Mouse (Mus musculus) limb, embryonic 13.5 days (tissue): ENCODE measurements around the gene Lemd1. TPM values are rescaled to one million over a fixed set of nuclear protein-coding genes. Genes with fewer than 3 reads are reported as not detected.
"Not testable (repeated sequence)": the region's sequence is repeated elsewhere in the genome, so short reads cannot be mapped to it uniquely, and the experiment has no call there.

ENCODE experiments used
- ATAC-seq: fragments of 200-750 bp; cut with Nextera tagmentation; 2 replicates; pipeline ENCODE4 v1.8.0; 2017; ENCODE audit warnings: low read depth, moderate number of reproducible peaks, moderate TSS enrichment; ENCODE audit not compliant: low FRiP score
- H3K27ac ChIP-seq: fragments of 300-500 bp; sonication (generic); 2 replicates; pipeline ENCODE4 v1.5.1; 2015; ENCODE audit warnings: inconsistent platforms, mild to moderate bottlenecking, moderate library complexity
- H3K27me3 ChIP-seq: fragments of 300-500 bp; sonication (generic); 2 replicates; pipeline ENCODE4 v1.6.1; 2015; ENCODE audit warnings: mild to moderate bottlenecking, inconsistent platforms
- H3K36me3 ChIP-seq: fragments of 300-500 bp; sonication (generic); 2 replicates; pipeline ENCODE4 v1.6.1; 2015; ENCODE audit warnings: inconsistent platforms, mild to moderate bottlenecking, moderate library complexity
- H3K4me1 ChIP-seq: fragments of 300-500 bp; sonication (generic); 2 replicates; pipeline ENCODE4 v1.6.1; 2015; ENCODE audit warnings: inconsistent platforms
- H3K4me2 ChIP-seq: fragments of 300-500 bp; sonication (generic); replicated peaks from 2 replicates; pipeline ENCODE4 v1.6.1; 2015; ENCODE audit warnings: inconsistent platforms, mild to moderate bottlenecking, moderate library complexity
- H3K4me3 ChIP-seq: fragments of 300-500 bp; sonication (generic); 2 replicates; pipeline ENCODE4 v1.5.1; 2015; ENCODE audit warnings: moderate library complexity, mild to moderate bottlenecking, inconsistent platforms
- H3K9ac ChIP-seq: fragments of 300-500 bp; sonication (generic); 2 replicates; pipeline ENCODE4 v1.6.1; 2015; ENCODE audit warnings: mild to moderate bottlenecking, inconsistent platforms
- H3K9me3 ChIP-seq: fragments of 300-500 bp; sonication (generic); 2 replicates; pipeline ENCODE4 v1.6.1; 2016; ENCODE audit warnings: inconsistent platforms
- WGBS: fragments of 180-500 bp; shearing (Covaris S2); methylation state at CpG from one replicate; pipeline ENCODE4 v1.1.7; 2015; 5-methylcytosine and 5-hydroxymethylcytosine counted together
- polyA plus RNA-seq: library from polyadenylated mRNA; unstranded; fragments of >200 nt; fragmentation: Nextera tagmentation; extraction: Ambion mirVana; gene quantifications from 2 replicates; pipeline ENCODE4 v1.2.1, GENCODE M21; 2015

The Lemd1 gene
- polyA plus RNA-seq, 1 experiment from 2014 or later = 0.69 TPM

DNA sequence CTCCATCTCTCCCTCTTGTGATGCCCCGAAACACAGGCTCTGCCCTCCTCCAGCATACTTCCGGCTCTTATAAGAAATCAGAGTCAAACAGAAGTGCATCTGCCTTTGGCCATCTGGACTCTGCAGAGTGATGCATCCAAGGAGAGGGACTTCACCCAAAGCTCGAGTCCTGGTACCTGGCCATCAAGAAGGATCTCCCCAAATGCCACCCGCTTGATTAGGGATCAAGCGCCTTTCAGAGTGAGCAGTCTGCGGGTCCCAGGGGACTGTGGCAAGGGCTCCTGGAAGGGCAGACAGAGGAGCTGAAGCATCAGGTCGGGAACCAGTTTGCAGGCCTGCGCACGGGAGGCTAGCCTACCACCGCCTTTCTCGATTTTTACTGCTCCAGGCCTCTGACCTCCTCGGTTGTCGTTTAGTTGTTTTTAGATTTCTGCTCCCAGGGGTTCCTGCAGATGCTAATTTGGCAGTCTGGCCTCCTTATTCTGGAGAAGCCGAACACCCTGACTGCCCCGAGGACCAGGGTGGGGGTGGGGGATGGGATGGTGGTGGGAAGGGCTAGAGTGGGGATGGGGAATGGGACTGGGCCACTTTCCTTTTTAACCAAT is 38.0 kb upstream of the Lemd1 start:
- no peak overlapping the region for H3K27ac ChIP-seq
- H3K4me1 ChIP-seq = peaks cover 17% of the 10 kb centered on the region; the same call in 1 of the 2 replicates
- no peaks in the 10 kb centered on the region for H3K36me3 ChIP-seq
- no peak for ATAC-seq
- H3K4me3 ChIP-seq = no peak overlapping the region
- H3K27me3 ChIP-seq = peaks cover 7% of the 10 kb centered on the region
- no peak overlapping the region for H3K4me2 ChIP-seq
- H3K9ac ChIP-seq = no peak overlapping the region
- 35% methylated on average over 15 of the region's 15 CpGs for WGBS
- no peaks in the 10 kb centered on the region for H3K9me3 ChIP-seq

DNA sequence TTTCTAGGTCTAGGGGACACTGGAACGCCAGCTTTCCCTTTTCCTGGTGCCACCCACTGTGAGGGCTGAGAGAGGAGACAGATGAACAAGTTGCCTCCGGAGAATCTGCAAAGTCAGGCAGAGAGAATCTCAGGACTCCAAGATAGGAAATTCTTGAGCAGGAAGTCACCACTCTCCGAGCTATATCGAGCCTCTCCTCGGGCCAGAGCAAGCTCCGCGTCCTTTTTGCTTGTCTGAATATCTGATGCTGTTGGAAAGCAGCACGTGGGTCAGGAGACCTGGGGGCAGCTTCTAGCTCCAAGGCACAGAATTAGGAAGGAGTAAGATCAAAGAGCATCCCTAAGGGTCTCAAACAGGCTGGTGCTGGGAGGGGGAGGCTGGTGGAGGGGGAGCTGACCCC is 37.5 kb upstream of the Lemd1 start:
- Histone ChIP-seq H3K4me1 (peaks cover 21% of the 10 kb centered on the region), H3K4me2 (no peak overlapping the region), H3K9ac (no peak overlapping the region), H3K4me3 (no peak overlapping the region), H3K36me3 (no peaks in the 10 kb centered on the region), H3K9me3 (no peaks in the 10 kb centered on the region), H3K27me3 (peaks cover 12% of the 10 kb centered on the region), H3K27ac (no peak overlapping the region)
- 11% methylated on average over 8 of the region's 8 CpGs for WGBS
- no peak for ATAC-seq

DNA sequence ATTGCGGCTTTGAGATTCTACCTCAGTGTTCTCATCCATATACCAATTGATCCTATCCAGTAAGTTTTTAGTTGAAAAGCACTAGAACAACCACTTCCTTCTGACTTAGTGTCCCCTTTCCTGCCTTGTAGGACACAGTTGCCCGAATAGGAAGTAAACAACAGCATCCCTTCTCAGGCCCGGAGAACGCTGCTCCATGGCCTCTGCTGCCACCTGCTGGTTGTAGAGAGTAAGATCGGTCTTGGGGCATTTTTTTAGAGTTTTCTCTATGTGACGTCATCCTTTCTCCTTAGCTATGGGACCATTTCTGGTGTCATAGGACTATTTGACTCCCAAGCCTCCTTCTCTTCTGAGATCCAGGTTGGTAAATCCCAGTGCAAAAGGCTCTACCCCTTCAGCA is 35.5 kb upstream of the Lemd1 start:
- Histone ChIP-seq H3K36me3 (no peaks in the 10 kb centered on the region), H3K27me3 (peaks cover 29% of the 10 kb centered on the region), H3K9me3 (no peaks in the 10 kb centered on the region), H3K27ac (no peak overlapping the region), H3K4me2 (peak overlapping the region; percentile 19; the same call in 1 of the 2 replicates), H3K4me3 (no peak overlapping the region), H3K9ac (no peak overlapping the region), H3K4me1 (peaks cover 20% of the 10 kb centered on the region)
- ATAC-seq = peak; percentile 26; the same call in 1 of the 2 replicates
- 15% methylated on average over 6 of the region's 6 CpGs for WGBS

DNA sequence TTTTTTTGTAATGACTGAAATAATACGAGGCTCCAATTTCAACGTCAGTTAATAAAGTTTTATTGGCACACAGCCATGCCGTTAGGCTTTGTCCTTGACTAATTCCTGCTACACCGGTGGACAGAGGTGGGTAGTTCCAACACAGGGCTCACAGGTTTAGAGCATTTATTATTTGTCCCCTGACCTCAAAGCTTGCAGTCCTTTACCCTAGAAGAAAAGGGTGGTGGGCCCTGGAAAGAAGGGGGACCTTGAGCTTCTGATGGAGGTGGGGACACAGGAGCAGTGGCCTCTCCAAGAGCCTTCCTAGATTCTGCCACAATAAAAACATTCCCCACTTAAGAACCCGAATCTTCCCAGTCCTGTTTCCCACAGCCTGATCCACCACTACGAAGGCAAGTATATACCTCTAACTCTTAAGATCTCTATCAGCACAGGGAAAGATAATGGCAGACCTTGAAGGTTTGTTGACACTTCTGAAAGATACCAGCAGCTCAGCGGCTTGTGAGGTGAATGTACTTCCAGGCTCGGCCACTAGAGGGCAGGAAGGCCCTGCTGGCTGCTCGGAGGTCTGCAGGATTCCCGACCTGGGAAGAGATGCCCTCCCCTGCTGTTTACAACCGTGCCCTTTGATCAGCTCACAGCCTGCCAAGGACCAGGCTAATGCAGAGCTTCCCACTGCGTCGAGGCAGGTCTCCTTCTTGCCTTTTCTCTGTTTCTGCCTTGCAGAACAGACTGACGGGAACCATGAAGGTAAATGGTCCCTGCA is 34.0 kb upstream of the Lemd1 start:
- Histone ChIP-seq H3K27me3 (peaks cover 29% of the 10 kb centered on the region), H3K4me2 (peak overlapping the region; percentile 52), H3K36me3 (no peaks in the 10 kb centered on the region), H3K4me3 (no peak overlapping the region), H3K9me3 (no peaks in the 10 kb centered on the region), H3K4me1 (peaks cover 20% of the 10 kb centered on the region), H3K27ac (no peak overlapping the region), H3K9ac (no peak overlapping the region)
- ATAC-seq = no peak; the same call in 1 of the 2 replicates
- WGBS = 17% methylated on average over 14 of the region's 14 CpGs

DNA sequence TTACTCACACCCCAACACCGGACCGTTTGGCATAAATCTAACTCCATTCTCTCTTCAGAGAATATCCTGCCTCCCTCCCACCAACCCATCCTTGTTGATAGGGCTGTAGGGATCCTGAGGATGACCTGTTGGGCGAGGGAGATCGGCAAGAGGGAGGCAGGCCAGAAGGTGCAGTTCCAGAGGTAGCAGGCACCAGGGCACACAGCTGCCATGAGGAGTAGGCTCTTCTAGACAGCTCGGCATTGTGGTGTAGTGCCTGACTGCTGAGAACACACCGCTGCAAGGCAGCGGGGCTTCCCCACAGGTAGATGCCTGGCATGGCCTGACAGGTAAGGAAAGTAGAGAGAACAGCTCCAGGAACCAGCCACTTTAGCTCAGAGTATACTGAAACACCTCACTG is 33.4 kb upstream of the Lemd1 start:
- Histone ChIP-seq H3K9ac (no peak overlapping the region), H3K27me3 (peaks cover 29% of the 10 kb centered on the region)
- 24% methylated on average over 7 of the region's 7 CpGs for WGBS

DNA sequence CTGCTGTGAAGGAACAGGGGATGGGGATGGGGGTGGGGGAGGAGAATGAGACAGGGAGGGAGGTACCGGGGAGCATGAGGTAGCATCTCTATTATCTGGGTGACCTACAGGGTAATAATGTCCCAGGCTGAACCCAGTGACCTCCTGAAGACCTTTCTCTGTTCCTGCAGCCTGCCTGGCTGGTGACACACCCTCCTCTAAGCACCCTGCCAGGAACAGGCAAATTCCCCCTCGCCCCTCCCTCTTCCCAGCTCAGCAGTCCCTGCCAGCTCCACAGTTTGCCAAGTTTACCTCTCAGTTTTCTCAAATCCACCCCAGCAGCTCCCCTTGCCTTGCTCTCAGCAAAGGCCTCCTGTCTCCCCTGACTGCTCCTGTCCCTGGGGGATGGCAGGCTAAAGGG is 32.5 kb upstream of the Lemd1 start:
- no peak overlapping the region for H3K9ac ChIP-seq
- no peak overlapping the region for H3K27ac ChIP-seq
- no peak overlapping the region for H3K4me3 ChIP-seq
- H3K9me3 ChIP-seq = no peaks in the 10 kb centered on the region
- H3K4me1 ChIP-seq = peaks cover 17% of the 10 kb centered on the region
- H3K27me3 ChIP-seq = peaks cover 37% of the 10 kb centered on the region
- H3K36me3 ChIP-seq = no peaks in the 10 kb centered on the region
- no peak for ATAC-seq
- 29% methylated on average over 2 of the region's 2 CpGs for WGBS
- no peak overlapping the region for H3K4me2 ChIP-seq

More for the DNA sequence above, 33.4 kb upstream of the Lemd1 start:
- H3K36me3 ChIP-seq = no peaks in the 10 kb centered on the region
- no peak overlapping the region for H3K4me3 ChIP-seq
- no peak for ATAC-seq
- peaks cover 20% of the 10 kb centered on the region for H3K4me1 ChIP-seq
- peak overlapping the region; percentile 52 for H3K4me2 ChIP-seq
- H3K27ac ChIP-seq = no peak overlapping the region
- H3K9me3 ChIP-seq = no peaks in the 10 kb centered on the region

DNA sequence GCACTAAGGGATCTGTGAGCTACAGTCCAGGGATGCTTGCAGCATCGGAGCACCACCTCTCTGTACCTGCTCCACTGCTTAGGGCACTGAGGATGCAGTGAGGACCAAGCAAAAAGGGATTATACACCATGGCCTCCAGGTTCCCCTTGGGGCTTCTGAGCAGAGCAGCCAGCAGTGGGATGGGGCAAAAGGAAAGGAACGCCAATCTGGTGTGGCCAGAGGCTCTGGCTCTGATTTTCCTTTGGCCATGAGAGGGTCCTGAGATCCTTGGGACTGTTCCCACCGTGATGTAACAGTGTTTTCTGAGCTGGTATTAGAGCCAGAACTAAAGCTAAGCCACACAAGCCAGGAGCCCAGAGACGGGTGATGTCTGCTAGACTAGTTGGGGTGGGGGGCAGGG is 31.6 kb upstream of the Lemd1 start:
- H3K4me1 ChIP-seq = peaks cover 16% of the 10 kb centered on the region
- H3K27ac ChIP-seq = no peak overlapping the region
- 63% methylated on average over 4 of the region's 4 CpGs for WGBS
- H3K9ac ChIP-seq = peak overlapping the region; percentile 19; the same call in 1 of the 2 replicates
- no peaks in the 10 kb centered on the region for H3K9me3 ChIP-seq
- H3K4me3 ChIP-seq = no peak overlapping the region
- no peaks in the 10 kb centered on the region for H3K36me3 ChIP-seq
- ATAC-seq = no peak
- H3K27me3 ChIP-seq = peaks cover 44% of the 10 kb centered on the region
- no peak overlapping the region for H3K4me2 ChIP-seq

DNA sequence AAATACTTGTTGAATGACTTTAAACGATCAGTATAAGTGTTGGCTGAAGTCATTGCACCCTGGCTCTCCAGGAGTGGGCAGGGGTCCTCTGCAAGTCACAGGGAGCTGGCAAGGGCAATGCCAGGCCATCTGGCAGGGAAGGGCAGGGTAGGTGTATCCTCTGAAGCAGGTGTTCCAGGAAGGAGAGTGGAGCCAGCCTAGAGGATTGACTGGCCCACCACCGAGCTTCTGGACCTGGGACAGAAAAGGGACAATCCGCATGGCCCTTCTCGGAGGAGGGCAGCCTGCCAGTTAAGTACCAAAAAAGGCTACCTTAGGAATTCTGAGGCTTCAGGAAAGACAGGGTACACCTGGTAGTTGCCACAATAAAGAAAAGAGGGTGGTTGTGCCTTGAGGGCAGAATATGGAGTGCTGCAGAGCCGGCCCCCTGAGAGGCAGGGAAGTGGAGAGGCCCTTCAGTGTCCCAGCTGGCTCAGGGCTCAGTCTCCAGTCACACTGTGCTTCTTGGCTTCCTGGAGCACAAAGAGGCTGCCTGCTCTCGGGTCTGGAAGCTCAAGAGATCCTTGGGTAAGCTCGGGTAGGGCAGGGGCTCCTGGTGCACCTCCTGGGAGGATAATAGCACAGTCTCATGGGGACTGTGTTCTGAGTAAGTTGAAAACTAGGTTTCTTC is 29.9 kb upstream of the Lemd1 start:
- Histone ChIP-seq H3K4me2 (no peak overlapping the region), H3K9ac (no peak overlapping the region), H3K36me3 (no peaks in the 10 kb centered on the region), H3K27me3 (peaks cover 45% of the 10 kb centered on the region), H3K9me3 (no peaks in the 10 kb centered on the region), H3K27ac (no peak overlapping the region), H3K4me3 (no peak overlapping the region), H3K4me1 (peaks cover 16% of the 10 kb centered on the region)
- 52% methylated on average over 7 of the region's 7 CpGs for WGBS
- no peak for ATAC-seq

DNA sequence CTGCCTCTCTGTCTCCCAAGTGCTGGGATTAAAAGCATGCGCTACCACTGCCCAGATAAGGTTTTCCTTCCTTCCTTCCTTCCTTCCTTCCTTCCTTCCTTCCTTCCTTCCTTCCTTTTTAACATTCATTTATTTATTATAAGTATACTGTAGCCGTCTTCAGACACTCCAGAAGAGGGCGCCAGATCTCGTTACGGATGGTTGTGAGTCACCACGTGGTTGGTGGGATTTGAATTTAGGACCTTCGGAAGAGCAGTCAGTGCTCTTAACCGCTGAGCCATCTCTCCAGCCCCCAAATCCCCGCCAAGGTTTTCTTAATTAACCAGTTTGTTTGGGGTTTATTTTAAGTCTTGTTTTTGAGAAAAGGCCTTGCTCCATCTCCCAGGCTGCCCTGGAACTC is 28.6 kb upstream of the Lemd1 start:
- H3K4me3 ChIP-seq, ATAC-seq, H3K9me3 ChIP-seq, H3K4me2 ChIP-seq, H3K36me3 ChIP-seq, H3K27ac ChIP-seq, H3K9ac ChIP-seq: not testable (repeated sequence)
- H3K27me3 ChIP-seq = peaks cover 47% of the 10 kb centered on the region
- whole genome bisulfite sequencing = 53% methylated on average over 9 of the region's 9 CpGs
- H3K4me1 ChIP-seq = peaks cover 13% of the 10 kb centered on the region

DNA sequence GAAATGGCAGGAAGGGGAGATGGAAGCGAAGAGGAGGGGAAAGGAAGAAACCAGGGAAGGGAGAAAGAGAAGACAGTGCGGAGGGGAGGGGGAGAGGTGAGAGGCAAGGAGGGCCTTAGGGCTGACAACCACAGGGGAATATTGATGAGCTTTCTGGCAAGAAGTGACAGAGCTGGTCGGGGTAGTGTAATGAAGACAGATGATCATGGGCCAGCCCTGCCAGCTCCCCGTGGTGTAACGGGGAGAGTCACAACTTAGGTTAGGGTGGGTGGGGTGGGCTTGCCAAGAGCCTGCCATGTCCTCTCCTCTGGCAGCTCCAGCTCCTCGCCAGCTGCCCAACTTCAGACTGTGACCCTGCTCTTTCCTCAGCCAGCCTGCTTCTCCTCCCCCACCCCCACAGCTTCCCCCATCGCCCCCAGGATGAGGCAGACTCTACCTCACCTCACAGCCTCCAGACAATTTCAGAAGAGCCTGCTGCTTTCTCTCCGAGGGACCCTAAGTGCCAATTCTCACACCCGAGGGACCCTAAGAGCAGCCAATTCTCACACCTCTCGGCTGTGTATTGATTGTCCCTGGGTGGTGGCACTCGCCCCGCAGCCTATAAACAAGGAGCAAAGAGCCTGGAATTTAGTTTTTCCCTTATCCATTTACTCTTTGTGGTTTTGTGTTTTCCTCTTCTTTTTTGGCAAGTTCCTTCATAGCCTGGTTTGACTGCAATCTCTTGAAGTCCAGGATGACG is 26.3 kb upstream of the Lemd1 start:
- Histone ChIP-seq H3K9ac (no peak overlapping the region), H3K4me3 (no peak overlapping the region), H3K36me3 (no peaks in the 10 kb centered on the region), H3K27ac (no peak overlapping the region), H3K4me1 (peaks cover 8% of the 10 kb centered on the region), H3K9me3 (no peaks in the 10 kb centered on the region), H3K27me3 (peaks cover 39% of the 10 kb centered on the region), H3K4me2 (no peak overlapping the region)
- ATAC-seq = no peak
- WGBS = 9% methylated on average over 13 of the region's 13 CpGs

DNA sequence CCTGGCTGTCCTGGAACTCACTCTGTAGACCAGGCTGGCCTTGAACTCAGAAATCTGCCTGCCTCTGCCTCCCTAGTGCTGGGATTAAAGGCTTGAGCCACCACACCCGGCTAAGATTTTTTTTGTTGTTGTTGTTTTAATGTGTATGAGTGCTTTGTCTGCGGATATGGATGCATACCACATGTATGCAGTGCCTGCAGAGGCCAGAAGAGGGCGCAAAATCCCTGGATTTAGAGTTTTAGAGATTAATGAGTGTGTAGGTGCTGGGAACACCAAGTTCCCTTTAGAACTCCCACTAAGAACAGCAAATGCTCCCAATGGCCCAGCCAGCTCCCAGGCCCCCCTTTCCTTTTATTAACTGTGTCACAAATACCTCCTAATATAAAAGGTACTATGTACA is 25.4 kb upstream of the Lemd1 start:
- no peaks in the 10 kb centered on the region for H3K9me3 ChIP-seq
- H3K4me1 ChIP-seq = peaks cover 11% of the 10 kb centered on the region
- H3K27ac ChIP-seq = no peak overlapping the region
- H3K27me3 ChIP-seq = peaks cover 39% of the 10 kb centered on the region
- H3K4me3 ChIP-seq = no peak overlapping the region
- ATAC-seq = no peak
- H3K4me2 ChIP-seq = no peak overlapping the region
- WGBS = 62% methylated on average over 3 of the region's 3 CpGs
- no peak overlapping the region for H3K9ac ChIP-seq
- H3K36me3 ChIP-seq = no peaks in the 10 kb centered on the region
